Mouse (Mus musculus) retina, postnatal 1 day (tissue): Measurements from ENCODE around the gene Il16.
A peak's percentile ranks its signal among the peaks of the same experiment; 100 is the strongest.

ENCODE experiments used
- DNase-seq: peaks from one replicate; pipeline ENCODE4 v3.0.0-alpha.2; 2012

Gene Il16

GRCm38 (mm10) chr7:83745413-83746106 lies at the start of gene Il16:
TSS of gene Il16 (minus strand) at chr7:83745726.
- no peak for DNase-seq

- DNase-seq: peak; percentile 95
Measured at GRCm38 (mm10) chr7:83794705-83795104, 49.2 kb upstream of the Il16 start, which contains the start of gene Cfap161. TSS of gene Cfap161 (minus strand) at chr7:83794880.

GRCm38 (mm10) chr7:83794006-83794683 lies 48.6 kb upstream of the Il16 start:
- DNase-seq: no peak

- DNase-seq: no peak
Measured at GRCm38 (mm10) chr7:83780881-83781280, 35.4 kb upstream of the Il16 start.

- no peak for DNase-seq
Measured at GRCm38 (mm10) chr7:83780026-83780425, 34.5 kb upstream of the Il16 start.

GRCm38 (mm10) chr7:83779028-83779427 lies 33.5 kb upstream of the Il16 start:
- DNase-seq: no peak

GRCm38 (mm10) chr7:83778516-83778915 lies 33.0 kb upstream of the Il16 start:
- DNase-seq: no peak

GRCm38 (mm10) chr7:83774721-83775120 lies 29.2 kb upstream of the Il16 start:
- peak; percentile 35 for DNase-seq

- no peak for DNase-seq
Measured at GRCm38 (mm10) chr7:83763674-83764073, 18.1 kb upstream of the Il16 start.

- DNase-seq: no peak
Measured at GRCm38 (mm10) chr7:83762336-83762735, 16.8 kb upstream of the Il16 start.

GRCm38 (mm10) chr7:83751055-83751454 lies 5.5 kb upstream of the Il16 start:
- DNase-seq: no peak

- no peak for DNase-seq
Measured at GRCm38 (mm10) chr7:83748405-83748804, 2.9 kb upstream of the Il16 start.

GRCm38 (mm10) chr7:83746107-83746687 lies 671 bp upstream of the Il16 start:
- no peak for DNase-seq

- no peak for DNase-seq
Measured at GRCm38 (mm10) chr7:83745065-83745412, 487 bp downstream of the Il16 start.

GRCm38 (mm10) chr7:83744250-83744649 lies 1.3 kb downstream of the Il16 start:
- DNase-seq: no peak

- no peak for DNase-seq
Measured at GRCm38 (mm10) chr7:83742690-83743089, 2.8 kb downstream of the Il16 start.

GRCm38 (mm10) chr7:83742026-83742425 lies 3.5 kb downstream of the Il16 start:
- DNase-seq: no peak

GRCm38 (mm10) chr7:83739680-83740310 lies 5.7 kb downstream of the Il16 start:
- DNase-seq: peak; percentile 26

- DNase-seq: no peak
Measured at GRCm38 (mm10) chr7:83738623-83739462, 6.7 kb downstream of the Il16 start.

- no peak for DNase-seq
Measured at GRCm38 (mm10) chr7:83737914-83738490, 7.5 kb downstream of the Il16 start.

- no peak for DNase-seq
Measured at GRCm38 (mm10) chr7:83736341-83737115, 9.0 kb downstream of the Il16 start.
